Mouse (Mus musculus): ENCODE data around the gene Mif4gd. TPM values are rescaled to one million over a fixed set of nuclear protein-coding genes. Genes with fewer than 3 reads are reported as not detected.

Gene Mif4gd
- polyA plus RNA-seq, 1 experiment from 2014 or later: 30.0 TPM

- H3K4me1 ChIP-seq (replicated peaks): peaks cover 8% of the 10 kb centered on the region
- H3K4me2 ChIP-seq (replicated peaks): no peak overlapping the region
- no peak overlapping the region for H3K4me3 ChIP-seq (replicated peaks)
- ATAC-seq: no peak
- H3K9me3 ChIP-seq: no peaks in the 10 kb centered on the region
- 82% methylated on average over 4 of the region's 4 CpGs for WGBS
- no peak overlapping the region for H3K9ac ChIP-seq
- no peak overlapping the region for H3K27ac ChIP-seq
- H3K27me3 ChIP-seq (replicated peaks): no peaks in the 10 kb centered on the region
- 0 out of 2 replicates have a peak, but pooled peaks cover 2% of the 10 kb centered on the region for H3K36me3 ChIP-seq
Observed at GRCm38 (mm10) chr11:115641664-115642036, 28.9 kb upstream of the Mif4gd start.

GRCm38 (mm10) chr11:115640978-115641663, 28.4 kb upstream of the Mif4gd start:
- 52% methylated on average over 14 of the region's 14 CpGs for WGBS

GRCm38 (mm10) chr11:115640311-115640828, 27.6 kb upstream of the Mif4gd start:
- 86% methylated on average over 3 of the region's 4 CpGs for WGBS
- H3K4me1 ChIP-seq (replicated peaks): peaks cover 8% of the 10 kb centered on the region
- no peak overlapping the region for H3K9ac ChIP-seq
- no peaks in the 10 kb centered on the region for H3K9me3 ChIP-seq
- no peak for ATAC-seq
- no peaks in the 10 kb centered on the region for H3K27me3 ChIP-seq (replicated peaks)
- no peaks in the 10 kb centered on the region for H3K36me3 ChIP-seq
- H3K4me2 ChIP-seq (replicated peaks): no peak overlapping the region
- H3K4me3 ChIP-seq (replicated peaks): no peak overlapping the region
- H3K27ac ChIP-seq: no peak overlapping the region

More at GRCm38 (mm10) chr11:115640978-115641663, 28.4 kb upstream of the Mif4gd start:
- no peaks in the 10 kb centered on the region for H3K27me3 ChIP-seq (replicated peaks)
- H3K27ac ChIP-seq: no peak overlapping the region
- H3K36me3 ChIP-seq: 0 out of 2 replicates have a peak, but pooled peaks cover 2% of the 10 kb centered on the region
- no peak overlapping the region for H3K4me2 ChIP-seq (replicated peaks)
- peaks cover 8% of the 10 kb centered on the region for H3K4me1 ChIP-seq (replicated peaks)
- no peaks in the 10 kb centered on the region for H3K9me3 ChIP-seq
- no peak overlapping the region for H3K9ac ChIP-seq
- H3K4me3 ChIP-seq (replicated peaks): no peak overlapping the region
- ATAC-seq: no peak

DNA sequence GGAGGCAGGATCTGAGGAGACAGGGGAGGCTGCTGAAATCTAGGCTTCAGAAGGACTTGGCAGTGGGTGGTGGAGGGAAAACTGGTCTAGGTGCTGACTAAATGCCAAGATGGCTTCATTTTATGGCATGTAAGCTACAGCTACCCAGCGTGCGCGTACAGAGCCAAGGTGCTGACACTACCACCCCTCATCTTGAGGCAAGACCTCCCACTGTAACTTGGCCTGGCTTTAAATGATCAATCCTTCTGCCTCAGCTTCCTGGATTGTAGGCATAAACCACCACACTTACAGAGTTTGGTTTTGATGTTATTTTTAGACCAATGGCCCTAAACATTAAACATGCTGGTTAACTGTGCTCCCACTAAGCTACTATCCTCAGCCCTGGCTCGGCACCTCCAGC, 26.8 kb upstream of the Mif4gd start:
- no peaks in the 10 kb centered on the region for H3K9me3 ChIP-seq
- peaks cover 8% of the 10 kb centered on the region for H3K4me1 ChIP-seq (replicated peaks)
- H3K9ac ChIP-seq: no peak overlapping the region
- peak overlapping the region; percentile 18 for H3K27ac ChIP-seq
- WGBS: 70% methylated on average over 4 of the region's 4 CpGs
- H3K36me3 ChIP-seq: no peaks in the 10 kb centered on the region
- H3K4me3 ChIP-seq (replicated peaks): no peak overlapping the region
- no peaks in the 10 kb centered on the region for H3K27me3 ChIP-seq (replicated peaks)
- H3K4me2 ChIP-seq (replicated peaks): no peak overlapping the region
- no peak for ATAC-seq

GRCm38 (mm10) chr11:115638498-115639409, 26.0 kb upstream of the Mif4gd start:
- Histone ChIP-seq H3K9ac (no peak overlapping the region), H3K27ac (peak overlapping the region; percentile 18), H3K9me3 (no peaks in the 10 kb centered on the region), H3K4me3 (replicated peaks) (no peak overlapping the region), H3K4me1 (replicated peaks) (peaks cover 8% of the 10 kb centered on the region), H3K27me3 (replicated peaks) (no peaks in the 10 kb centered on the region), H3K4me2 (replicated peaks) (no peak overlapping the region), H3K36me3 (no peaks in the 10 kb centered on the region)
- peak; percentile 73 for ATAC-seq
- 67% methylated on average over 5 of the region's 5 CpGs for WGBS

- Histone ChIP-seq H3K27me3 (replicated peaks) (no peaks in the 10 kb centered on the region), H3K36me3 (no peaks in the 10 kb centered on the region), H3K4me1 (replicated peaks) (peaks cover 8% of the 10 kb centered on the region), H3K9me3 (no peaks in the 10 kb centered on the region), H3K4me3 (replicated peaks) (no peak overlapping the region), H3K4me2 (replicated peaks) (no peak overlapping the region), H3K27ac (no peak overlapping the region), H3K9ac (no peak overlapping the region)
- WGBS: 75% methylated on average over 3 of the region's 3 CpGs
- no peak for ATAC-seq
Observed at GRCm38 (mm10) chr11:115636960-115637359, 24.2 kb upstream of the Mif4gd start.

DNA sequence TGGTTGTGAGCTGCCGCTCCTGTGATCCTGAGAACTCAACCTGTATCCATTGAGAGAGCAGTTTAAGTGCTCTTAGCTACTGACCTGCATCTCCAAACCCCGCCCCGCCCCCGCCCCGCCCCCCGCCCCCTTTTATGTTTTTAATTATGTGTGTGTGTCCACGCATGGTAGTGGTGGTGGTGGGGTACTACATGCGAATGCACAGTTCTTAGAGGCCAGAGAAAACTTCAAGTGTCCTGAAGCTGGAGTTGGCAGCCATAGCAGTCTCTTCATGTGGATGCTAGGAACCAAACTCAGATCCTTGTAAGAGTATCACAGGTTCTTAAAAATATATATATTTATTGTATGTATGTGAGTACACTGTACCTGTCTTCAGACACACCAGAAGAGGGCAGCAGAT, 22.7 kb upstream of the Mif4gd start:
- Histone ChIP-seq H3K9me3 (no peaks in the 10 kb centered on the region), H3K4me1 (replicated peaks) (peaks cover 8% of the 10 kb centered on the region), H3K36me3 (no peaks in the 10 kb centered on the region), H3K4me2 (replicated peaks) (no peak overlapping the region), H3K27me3 (replicated peaks) (no peaks in the 10 kb centered on the region), H3K27ac (no peak overlapping the region), H3K9ac (no peak overlapping the region), H3K4me3 (replicated peaks) (no peak overlapping the region)
- WGBS: 84% methylated on average over 8 of the region's 8 CpGs
- no peak for ATAC-seq

DNA sequence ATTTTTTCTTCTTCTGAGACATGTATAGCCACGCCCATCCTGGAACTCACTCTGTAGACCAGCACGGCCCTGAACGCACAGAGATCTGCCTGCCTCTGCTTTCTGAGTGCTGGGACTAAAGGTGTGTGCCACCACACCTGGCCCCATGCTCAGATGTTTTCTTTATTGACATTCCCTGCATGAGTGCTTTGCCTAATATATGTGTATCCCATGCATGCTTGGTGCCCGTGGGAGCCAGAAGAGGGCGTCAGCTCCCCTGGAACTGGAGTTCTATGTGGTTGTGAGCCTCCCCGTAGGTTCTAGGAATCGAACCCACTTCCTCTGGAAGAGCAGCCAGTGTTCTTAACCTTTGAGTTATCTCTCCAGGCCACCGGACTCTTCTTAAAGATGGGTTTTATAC, 22.3 kb upstream of the Mif4gd start:
- Histone ChIP-seq H3K4me2 (replicated peaks) (no peak overlapping the region), H3K36me3 (no peaks in the 10 kb centered on the region), H3K27me3 (replicated peaks) (no peaks in the 10 kb centered on the region), H3K9ac (no peak overlapping the region), H3K27ac (no peak overlapping the region), H3K4me1 (replicated peaks) (peaks cover 8% of the 10 kb centered on the region), H3K4me3 (replicated peaks) (no peak overlapping the region), H3K9me3 (no peaks in the 10 kb centered on the region)
- ATAC-seq: no peak
- WGBS: 84% methylated on average over 8 of the region's 8 CpGs

DNA sequence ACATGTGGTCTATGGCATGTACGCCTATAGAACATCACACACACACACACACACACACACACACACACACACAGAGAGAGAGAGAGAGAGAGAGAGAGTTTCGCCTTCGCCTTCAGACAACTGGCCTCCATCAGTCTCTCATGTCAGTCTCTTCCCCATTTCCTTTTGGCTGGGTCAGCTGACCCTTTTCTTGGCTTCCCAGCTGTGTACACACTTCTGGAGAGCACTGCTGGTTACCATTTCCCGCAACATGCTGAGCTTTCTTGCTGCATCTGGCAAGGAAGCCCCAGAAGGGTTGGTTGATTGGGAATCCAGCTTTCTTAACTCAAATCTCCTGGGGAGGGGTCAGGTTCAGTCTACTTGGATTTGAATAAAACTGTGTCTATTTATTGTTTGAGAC, 21.3 kb upstream of the Mif4gd start:
- Histone ChIP-seq H3K4me1 (replicated peaks) (peaks cover 2% of the 10 kb centered on the region), H3K4me2 (replicated peaks) (no peak overlapping the region), H3K4me3 (replicated peaks) (no peak overlapping the region), H3K36me3 (no peaks in the 10 kb centered on the region), H3K9me3 (no peaks in the 10 kb centered on the region), H3K27ac (no peak overlapping the region), H3K9ac (no peak overlapping the region), H3K27me3 (replicated peaks) (no peaks in the 10 kb centered on the region)
- WGBS: 58% methylated on average over 4 of the region's 4 CpGs
- ATAC-seq: no peak

DNA sequence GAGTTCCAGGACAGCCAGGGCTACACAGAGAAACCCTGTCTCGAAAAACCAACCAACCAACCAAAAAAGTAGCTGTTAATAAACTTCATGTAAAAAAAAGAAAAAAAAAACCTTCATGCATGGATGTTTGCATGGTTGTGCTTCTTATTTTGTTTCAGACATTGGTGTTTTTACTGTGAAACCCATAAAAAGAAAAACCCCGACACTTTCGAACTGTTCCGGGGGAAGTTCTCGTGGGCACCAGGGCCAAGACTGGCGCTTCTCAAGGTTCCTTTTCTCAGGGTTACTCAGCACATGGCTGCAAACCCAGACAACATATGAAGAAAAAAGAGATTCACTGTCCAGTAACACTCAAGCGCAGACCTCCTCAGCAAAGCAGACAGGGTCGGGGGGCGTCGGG, 20.1 kb upstream of the Mif4gd start:
- Histone ChIP-seq H3K4me3 (replicated peaks) (no peak overlapping the region), H3K4me1 (replicated peaks) (no peaks in the 10 kb centered on the region), H3K9me3 (no peaks in the 10 kb centered on the region), H3K27ac (no peak overlapping the region), H3K27me3 (replicated peaks) (no peaks in the 10 kb centered on the region), H3K9ac (no peak overlapping the region), H3K4me2 (replicated peaks) (no peak overlapping the region), H3K36me3 (no peaks in the 10 kb centered on the region)
- 83% methylated on average over 10 of the region's 10 CpGs for WGBS
- no peak for ATAC-seq

DNA sequence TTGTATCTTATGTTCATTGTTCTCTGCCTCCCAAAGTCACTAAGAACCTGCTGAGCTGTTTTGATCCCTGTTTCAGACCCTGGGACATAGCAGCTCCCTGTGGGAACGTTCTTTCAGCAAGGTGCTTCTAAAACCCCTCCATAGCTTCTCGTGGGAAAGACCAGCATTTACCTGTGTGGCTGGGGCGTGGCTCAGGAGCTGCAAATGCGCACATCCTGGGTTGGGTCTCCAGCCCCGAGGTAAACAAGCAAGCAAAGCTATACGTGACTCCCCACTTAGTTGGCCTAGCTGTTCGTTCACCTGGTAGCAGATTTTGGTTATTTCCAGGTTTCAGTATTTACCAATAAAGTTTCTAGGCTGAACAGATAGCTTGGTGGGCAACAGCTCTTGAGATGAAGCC, 19.5 kb upstream of the Mif4gd start:
- Histone ChIP-seq H3K27ac (no peak overlapping the region), H3K36me3 (no peaks in the 10 kb centered on the region), H3K9ac (no peak overlapping the region; the same call in 1 of the 2 replicates), H3K4me1 (replicated peaks) (no peaks in the 10 kb centered on the region), H3K27me3 (replicated peaks) (no peaks in the 10 kb centered on the region), H3K9me3 (no peaks in the 10 kb centered on the region), H3K4me2 (replicated peaks) (no peak overlapping the region), H3K4me3 (replicated peaks) (no peak overlapping the region)
- 73% methylated on average over 7 of the region's 7 CpGs for WGBS
- ATAC-seq: no peak

DNA sequence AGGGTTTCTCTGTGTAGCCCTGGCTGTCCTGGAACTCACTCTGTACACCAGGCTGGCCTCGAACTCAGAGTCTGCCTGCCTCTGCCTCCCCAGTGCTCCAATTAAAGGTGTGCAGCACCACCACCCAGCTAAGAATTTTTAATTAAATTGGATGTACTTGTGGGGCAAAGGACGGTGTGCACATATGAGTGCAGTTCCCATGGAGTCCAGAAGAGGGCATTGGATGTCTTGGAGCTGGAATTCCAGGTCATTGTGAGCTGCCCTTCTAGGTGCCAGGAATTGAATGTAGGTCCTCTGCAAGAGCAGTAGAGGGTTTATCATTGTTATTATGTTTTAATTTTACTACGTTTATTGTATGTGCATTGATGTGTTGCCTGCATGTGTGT, 18.7 kb upstream of the Mif4gd start:
- Histone ChIP-seq H3K27ac (no peak overlapping the region), H3K4me2 (replicated peaks) (peak overlapping the region; percentile 30; the same call in 1 of the 2 replicates), H3K27me3 (replicated peaks) (no peaks in the 10 kb centered on the region), H3K9ac (no peak overlapping the region), H3K4me1 (replicated peaks) (peaks cover 6% of the 10 kb centered on the region; the same call in 1 of the 2 replicates), H3K4me3 (replicated peaks) (no peak overlapping the region), H3K36me3 (no peaks in the 10 kb centered on the region), H3K9me3 (no peaks in the 10 kb centered on the region)
- 15% methylated on average over 3 of the region's 3 CpGs for WGBS
- ATAC-seq: no peak
